Mouse (Mus musculus) thymus, adult 2 months (tissue): ENCODE measurements around the gene Ccdc148. TPM values are rescaled to one million over a fixed set of nuclear protein-coding genes. Genes with fewer than 3 reads are reported as not detected.

Experiments used
- DNase-seq: peaks from one replicate; pipeline ENCODE4 v3.0.0; 2021
- H3K27ac ChIP-seq: fragments of 200-500 bp; 2 replicates; pipeline ENCODE4 v1.5.1; 2012; ENCODE audit warnings: low read length, control low read depth; ENCODE audit not compliant: control insufficient read depth, insufficient read depth
- H3K27me3 ChIP-seq: fragments of 200-500 bp; 2 replicates; pipeline ENCODE4 v1.6.1; 2012; ENCODE audit warnings: mild to moderate bottlenecking, low read length, moderate library complexity, mixed read lengths; ENCODE audit not compliant: control insufficient read depth, insufficient read depth
- H3K36me3 ChIP-seq: fragments of 200-500 bp; 2 replicates; pipeline ENCODE4 v1.6.1; 2012; ENCODE audit warnings: mild to moderate bottlenecking, low read length, moderate library complexity; ENCODE audit not compliant: control insufficient read depth, insufficient read depth
- H3K4me1 ChIP-seq: fragments of 200-500 bp; replicated peaks from 2 replicates; pipeline ENCODE4 v1.6.1; 2012; ENCODE audit warnings: low read length; ENCODE audit not compliant: control insufficient read depth, insufficient read depth
- H3K4me3 ChIP-seq: fragments of 200-500 bp; 2 replicates; pipeline ENCODE4 v1.5.1; 2012; ENCODE audit warnings: mild to moderate bottlenecking, low read length, control low read depth, moderate library complexity; ENCODE audit not compliant: control insufficient read depth, insufficient read depth
- CTCF ChIP-seq: fragments of 200-500 bp; IDR thresholded peaks from 2 replicates; pipeline ENCODE4 v1.5.1; 2012; ENCODE audit warnings: mild to moderate bottlenecking, control low read depth, low read length, moderate library complexity, borderline replicate concordance; ENCODE audit not compliant: control insufficient read depth, poor library complexity, insufficient read depth; ENCODE audit errors: extremely low read depth
- POLR2A ChIP-seq: fragments of 200-500 bp; IDR thresholded peaks from 2 replicates; pipeline ENCODE4 v1.6.1; 2012; ENCODE audit warnings: mild to moderate bottlenecking, low read length, control low read depth, moderate library complexity; ENCODE audit not compliant: control insufficient read depth, poor library complexity, insufficient read depth; ENCODE audit errors: extremely low read depth
- WGBS: fragments of 180-500 bp; shearing (Covaris S2); methylation state at CpG from one replicate; pipeline ENCODE4 v1.1.7; 2018; 5-methylcytosine and 5-hydroxymethylcytosine counted together
- polyA plus RNA-seq: library from polyadenylated mRNA; depleted of rRNA; stranded (reverse); fragments of >200 nt; gene quantifications from 2 replicates; pipeline ENCODE4 v1.2.3, GENCODE M21; 2012

Gene Ccdc148
- polyA plus RNA-seq, 1 experiment: 0.36 TPM

DNA sequence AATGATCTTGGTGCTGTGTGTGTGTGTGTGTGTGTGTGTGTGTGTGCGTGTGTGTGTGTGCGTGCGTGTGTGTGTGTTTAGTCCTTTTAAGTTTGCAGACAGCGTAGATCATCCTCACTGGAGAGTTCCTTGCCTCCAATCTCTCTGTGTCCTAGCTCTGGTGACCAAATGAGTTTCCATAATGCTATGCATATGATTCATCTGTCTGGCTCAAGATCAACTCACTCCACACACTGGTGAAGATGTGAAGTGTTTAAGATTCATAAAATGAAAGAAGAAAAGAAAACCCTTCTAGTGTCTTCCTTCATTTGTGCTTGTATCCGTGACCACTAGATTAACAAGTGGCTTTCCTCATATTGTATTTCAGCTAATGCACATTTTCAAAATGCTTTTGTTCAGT is 153.1 kb downstream of the Ccdc148 start:
- no peaks in the 10 kb centered on the region for H3K27me3 ChIP-seq
- H3K36me3 ChIP-seq: no peaks in the 10 kb centered on the region
- no peak overlapping the region for H3K4me3 ChIP-seq
- no peak overlapping the region for H3K27ac ChIP-seq
- DNase-seq: no peak
- TF ChIP-seq CTCF (no peak), POLR2A (no peak)
- H3K4me1 ChIP-seq: no peaks in the 10 kb centered on the region
- 94% methylated on average over 5 of the region's 5 CpGs for WGBS

DNA sequence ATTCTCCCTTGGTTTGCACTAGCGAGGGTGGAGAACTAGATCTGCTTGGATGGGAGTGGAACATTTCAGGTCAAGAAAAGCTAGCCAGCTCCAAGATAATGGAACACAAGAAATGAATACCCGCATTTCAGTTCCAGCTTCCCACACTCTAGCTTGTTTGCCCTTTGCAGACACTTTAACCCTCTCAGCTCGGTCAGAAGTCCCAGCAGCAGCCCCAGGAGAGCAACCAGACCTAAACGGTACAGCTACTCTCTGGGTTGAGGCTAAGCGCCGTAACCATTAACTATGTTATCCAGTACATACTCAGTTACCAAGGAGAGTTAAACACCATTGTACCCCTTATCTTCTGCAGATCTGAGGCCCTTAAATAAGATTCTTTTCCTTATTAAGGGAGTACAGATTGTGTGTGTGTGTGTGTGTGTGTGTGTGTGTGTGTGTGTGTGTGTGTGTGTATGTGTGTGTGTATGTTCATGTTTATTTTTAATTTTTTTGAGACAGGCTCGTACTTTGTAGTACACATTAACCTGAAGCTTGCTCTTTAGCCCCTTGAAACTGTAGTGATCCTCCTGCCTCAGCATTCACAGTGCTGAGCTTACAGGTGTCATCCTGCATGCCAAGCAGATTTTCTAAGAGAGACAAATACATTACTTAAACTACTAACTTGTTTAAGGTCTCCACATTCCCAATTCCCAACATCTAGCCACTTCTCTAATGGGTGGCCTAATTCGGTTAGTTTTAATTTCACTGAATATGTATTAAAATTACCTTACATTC is 153.7 kb downstream of the Ccdc148 start:
- Histone ChIP-seq H3K36me3 (no peaks in the 10 kb centered on the region), H3K27ac (no peak overlapping the region), H3K4me3 (no peak overlapping the region), H3K27me3 (no peaks in the 10 kb centered on the region), H3K4me1 (no peaks in the 10 kb centered on the region)
- WGBS: 95% methylated on average over 8 of the region's 8 CpGs
- no peak for TF ChIP-seq POLR2A
- TF ChIP-seq CTCF: no peak
- no peak for DNase-seq

DNA sequence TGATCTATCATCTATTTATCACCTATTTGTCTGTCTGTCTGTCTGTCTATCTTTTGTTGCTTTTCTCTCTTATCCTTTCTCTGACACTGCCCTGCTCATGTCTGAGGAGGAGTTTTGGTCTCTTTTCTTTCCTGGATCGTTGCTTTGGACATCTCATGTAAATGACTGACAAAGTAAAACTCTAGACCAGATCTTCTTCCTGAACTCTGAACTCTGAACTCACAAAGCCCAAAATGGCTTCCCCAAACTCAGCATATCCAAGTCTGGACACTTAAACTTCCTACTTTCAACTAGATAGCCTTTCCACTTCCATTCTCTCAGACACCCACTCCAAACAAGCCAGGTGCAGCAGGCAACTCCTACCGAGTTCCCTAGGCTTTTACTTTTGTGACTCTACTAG is 163.3 kb downstream of the Ccdc148 start:
- H3K4me1 ChIP-seq: no peaks in the 10 kb centered on the region
- H3K27me3 ChIP-seq: no peaks in the 10 kb centered on the region
- H3K27ac ChIP-seq: no peak overlapping the region
- no peaks in the 10 kb centered on the region for H3K36me3 ChIP-seq
- TF ChIP-seq CTCF: no peak
- no peak for TF ChIP-seq POLR2A
- 82% methylated on average over 2 of the region's 2 CpGs for WGBS
- DNase-seq: no peak
- no peak overlapping the region for H3K4me3 ChIP-seq

DNA sequence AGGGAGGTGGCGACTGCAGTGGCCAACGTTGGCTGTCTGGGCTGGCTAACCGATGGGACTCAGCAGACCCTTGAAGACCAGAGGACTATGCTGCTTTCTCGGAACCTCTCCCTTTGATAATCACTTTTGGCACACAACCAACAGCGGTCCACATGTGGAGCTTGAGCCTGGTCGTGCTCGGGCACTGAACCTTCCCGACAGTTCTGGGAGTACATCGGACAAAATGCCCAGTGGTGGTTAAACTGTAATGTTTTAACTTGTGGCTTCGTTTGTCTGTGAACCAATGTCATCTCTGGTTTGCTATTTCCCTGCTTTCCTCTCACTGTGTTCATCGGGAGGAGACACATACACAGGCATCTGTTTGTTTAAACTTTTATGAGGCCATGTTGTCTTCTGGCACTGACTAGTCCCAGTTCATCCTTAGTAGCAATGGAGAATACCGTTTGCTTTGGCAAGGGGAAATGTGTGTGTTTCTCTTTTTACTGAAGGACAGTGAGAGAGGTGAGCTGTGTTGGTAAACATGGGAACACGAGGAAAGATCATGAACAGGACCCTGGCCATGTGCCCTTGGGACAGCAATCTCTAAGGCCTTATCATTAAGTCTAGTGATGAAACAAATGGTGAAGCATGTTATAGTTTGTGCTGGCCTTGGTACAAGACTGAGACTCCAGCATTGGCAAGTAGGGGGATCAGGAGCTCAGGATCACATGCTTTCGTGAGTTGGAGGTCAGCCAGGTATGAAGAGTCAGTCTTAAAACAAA is 167.9 kb downstream of the Ccdc148 start:
- DNase-seq: no peak
- WGBS: 90% methylated on average over 14 of the region's 14 CpGs
- H3K27me3 ChIP-seq: no peaks in the 10 kb centered on the region
- no peaks in the 10 kb centered on the region for H3K36me3 ChIP-seq
- no peak overlapping the region for H3K27ac ChIP-seq
- no peaks in the 10 kb centered on the region for H3K4me1 ChIP-seq
- no peak overlapping the region for H3K4me3 ChIP-seq
- TF ChIP-seq CTCF (no peak), POLR2A (no peak)

DNA sequence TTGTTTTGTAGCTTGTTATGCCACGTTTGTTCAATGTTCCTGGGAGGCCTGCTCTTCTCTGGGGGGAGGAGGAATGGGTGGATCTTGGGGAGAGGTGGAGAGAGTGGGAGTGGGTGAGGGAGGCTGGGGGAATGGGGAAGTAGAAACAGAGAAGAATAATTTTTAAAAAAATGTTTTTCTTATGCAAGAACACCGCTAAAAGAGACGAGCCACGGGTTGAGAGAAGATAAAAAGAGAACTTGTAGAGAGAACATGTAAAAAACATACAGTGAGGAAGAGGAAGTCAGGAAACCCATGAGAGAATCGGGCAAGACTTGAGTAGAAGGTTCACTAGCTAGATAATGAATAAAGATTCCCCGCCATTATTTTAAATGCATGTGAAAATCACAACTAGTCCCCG is 182.4 kb downstream of the Ccdc148 start:
- no peak overlapping the region for H3K4me3 ChIP-seq
- TF ChIP-seq CTCF (no peak), POLR2A (no peak)
- no peaks in the 10 kb centered on the region for H3K36me3 ChIP-seq
- no peak overlapping the region for H3K27ac ChIP-seq
- DNase-seq: no peak
- no peaks in the 10 kb centered on the region for H3K27me3 ChIP-seq
- 32% methylated on average over 7 of the region's 7 CpGs for WGBS
- no peaks in the 10 kb centered on the region for H3K4me1 ChIP-seq

DNA sequence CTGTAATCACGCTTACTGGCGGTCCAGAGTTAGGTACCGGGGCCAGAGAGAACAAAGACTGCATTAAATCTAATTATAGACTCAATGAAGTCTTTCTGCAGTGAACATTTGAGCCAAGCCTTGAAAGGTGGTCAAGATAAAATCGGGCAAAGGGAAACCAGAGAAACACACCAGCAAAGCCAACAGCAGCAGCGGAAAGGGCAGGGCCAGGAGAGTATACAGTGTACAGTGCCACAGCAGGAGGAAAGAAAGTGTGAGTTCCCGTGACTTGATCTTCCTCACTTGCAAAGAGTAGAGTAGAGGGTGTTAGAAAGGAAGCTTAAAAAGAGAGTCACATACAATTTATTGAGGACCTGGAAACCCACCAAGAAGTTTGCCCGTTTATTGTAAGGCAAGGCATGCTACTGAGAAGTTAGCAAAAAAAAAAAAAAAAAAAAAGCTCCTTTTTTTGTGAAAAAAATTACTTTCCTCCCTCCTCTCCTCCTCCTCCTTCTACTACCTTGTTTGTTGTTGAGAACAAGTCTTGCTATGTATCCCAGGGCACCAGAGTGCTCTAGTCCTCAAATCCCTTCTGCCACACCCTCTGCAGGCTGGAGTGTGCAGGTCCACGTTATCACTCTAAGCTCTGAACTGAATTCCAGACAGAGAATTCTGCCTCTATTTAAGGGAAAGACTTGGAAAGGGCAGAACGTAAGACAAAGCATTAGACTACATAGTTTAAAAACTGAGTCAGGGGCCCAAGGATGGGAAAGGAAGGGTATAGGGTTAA is 188.8 kb downstream of the Ccdc148 start:
- WGBS: 35% methylated on average over 9 of the region's 9 CpGs
- TF ChIP-seq CTCF (no peak), POLR2A (no peak)
- DNase-seq: no peak
- no peak overlapping the region for H3K4me3 ChIP-seq
- H3K27me3 ChIP-seq: no peaks in the 10 kb centered on the region
- H3K36me3 ChIP-seq: no peaks in the 10 kb centered on the region
- no peak overlapping the region for H3K27ac ChIP-seq
- no peaks in the 10 kb centered on the region for H3K4me1 ChIP-seq
